Comparison of ENCODE assay signal across 8 mouse cellular contexts in genomic region chr8:84913502-84913900, GRCm38 (mm10). TPM values are rescaled to one million over a fixed set of nuclear protein-coding genes. Genes with fewer than 3 reads are reported as not detected.
DNase-seq lines count a peak whose midpoint lies in the region; ATAC-seq and TF ChIP-seq lines count a peak whose summit lies in the region.

No protein-coding gene starts in this region.

- no peak for TF ChIP-seq EP300 in ES-Bruce4 (IDR thresholded peaks at IDR 0.05; ENCODE audit: insufficient read depth, low read depth, low read length)

- H3K4me3 ChIP-seq in gastrocnemius, adult 2 months, result peak overlapping the region; percentile 77
- peak overlapping the region; percentile 83 for H3K4me3 ChIP-seq in ES-Bruce4 (ENCODE audit: low read depth, low read length)

- peaks cover 12% of the 10 kb centered on the region for H3K36me3 ChIP-seq in ES-Bruce4 (ENCODE audit: control insufficient read depth, insufficient read depth, low read length, poor library complexity, severe bottlenecking)

- TF ChIP-seq POLR2A in ES-Bruce4 (IDR thresholded peaks at IDR 0.05; ENCODE audit: insufficient read depth, low read length), result no peak

- H3K9ac ChIP-seq in ES-Bruce4 (ENCODE audit: low read depth, poor library complexity, severe bottlenecking), result peak overlapping the region; percentile 89

- no peak for DNase-seq in gastrocnemius, adult 2 months
- no peak for DNase-seq in gastrocnemius, adult 8-10 months (ENCODE audit: low spot score in 2 of 2)
- peak; percentile 17 for DNase-seq in lung, postnatal 25 days (ENCODE audit: low spot score)
- no peak for DNase-seq in retina, embryonic 14.5 days (ENCODE audit: low spot score)
- no peak for DNase-seq in left cerebral cortex, adult 18-20 months (ENCODE audit: low spot score in 2 of 2)
- DNase-seq in spleen, postnatal 14 days (ENCODE audit: low spot score in 2 of 2), result no peak

- peaks cover 3% of the 10 kb centered on the region for H3K4me1 ChIP-seq in ES-Bruce4 (ENCODE audit: control insufficient read depth, insufficient read depth, low read length)

- intact Hi-C loops in gastrocnemius, adult 2 months (cut with DNase I), result no loop called here

- peaks cover 8% of the 10 kb centered on the region; the same call in 1 of the 2 replicates for H3K9me3 ChIP-seq in ES-Bruce4 (replicated peaks; ENCODE audit: control insufficient read depth, insufficient read depth, low read length, poor library complexity, severe bottlenecking)

- peak overlapping the region; percentile 57; the same call in 1 of the 2 replicates for H3K27ac ChIP-seq in gastrocnemius, adult 2 months
- peak overlapping the region; percentile 79 for H3K27ac ChIP-seq in ES-Bruce4 (ENCODE audit: insufficient read depth, low read length)

- no peak for TF ChIP-seq CTCF in gastrocnemius, adult 2 months (IDR thresholded peaks at IDR 0.05)
- TF ChIP-seq CTCF in ES-Bruce4 (IDR thresholded peaks at IDR 0.05; ENCODE audit: low read depth, low read length), result no peak

- ATAC-seq in granulocyte monocyte progenitor cell, adult 5-6 weeks (replicated peaks; ENCODE audit: poor library complexity, severe bottlenecking), result peak; percentile 35

- H3K27me3 ChIP-seq in ES-Bruce4 (ENCODE audit: control insufficient read depth, insufficient read depth, low read length, poor library complexity, severe bottlenecking), result no peaks in the 10 kb centered on the region

RNA-seq across cellular contexts. Expression of gene Dnase2a, which starts 5.1 kb away (rescaled TPM):
- total RNA-seq in gastrocnemius, adult 2 months (2021), result 1 to 10 TPM; 4.0 to 8.4 TPM
- total RNA-seq in gastrocnemius, adult 8-10 months (2022), result 1 to 10 TPM; 3.7 to 8.0 (median 6.1) TPM
- polyA plus RNA-seq in ES-Bruce4 (2011; ENCODE audit: insufficient read depth, insufficient read length, low read depth, missing spikeins), result 27.5 and 30.9 TPM in 2 replicates
- total RNA-seq in granulocyte monocyte progenitor cell, adult 5-6 weeks (2014; fragmentation: Nextera tagmentation), result 35.6 and 55.5 TPM in 2 replicates
- 59.6 and 117 TPM in 2 replicates for total RNA-seq in granulocyte monocyte progenitor cell, adult 5-6 weeks (2017)
- total RNA-seq in left cerebral cortex, adult 18-20 months (2021), result 1 to 10 TPM; 3.2 to 3.7 TPM

RNA-seq across cellular contexts. Expression of gene Klf1, which starts 11.8 kb away (rescaled TPM):
- not detected for total RNA-seq in gastrocnemius, adult 2 months (2021)
- not detected for total RNA-seq in gastrocnemius, adult 8-10 months (2022)
- polyA plus RNA-seq in ES-Bruce4 (2011; ENCODE audit: insufficient read depth, insufficient read length, low read depth, missing spikeins), result not detected in 2 replicates
- 0.52 and 1.0 TPM in 2 replicates for total RNA-seq in granulocyte monocyte progenitor cell, adult 5-6 weeks (2014; fragmentation: Nextera tagmentation)
- 0.43 and 0.72 TPM in 2 replicates for total RNA-seq in granulocyte monocyte progenitor cell, adult 5-6 weeks (2017)
- total RNA-seq in left cerebral cortex, adult 18-20 months (2021), result under 1 TPM in 1 of 2 experiments, not detected in 1; 0.28 TPM

RNA-seq across cellular contexts. Expression of gene Gcdh, which starts 19.8 kb away (rescaled TPM):
- total RNA-seq in gastrocnemius, adult 2 months (2021), result 10 to 100 TPM; 33.9 to 51.1 TPM
- 10 to 100 TPM; 29.4 to 43.6 (median 36.2) TPM for total RNA-seq in gastrocnemius, adult 8-10 months (2022)
- polyA plus RNA-seq in ES-Bruce4 (2011; ENCODE audit: insufficient read depth, insufficient read length, low read depth, missing spikeins), result 72.5 and 78.5 TPM in 2 replicates
- 23.2 and 25.8 TPM in 2 replicates for total RNA-seq in granulocyte monocyte progenitor cell, adult 5-6 weeks (2014; fragmentation: Nextera tagmentation)
- total RNA-seq in granulocyte monocyte progenitor cell, adult 5-6 weeks (2017), result 20.1 and 30.3 TPM in 2 replicates
- total RNA-seq in left cerebral cortex, adult 18-20 months (2021), result 10 to 100 TPM; 34.8 to 39.1 TPM

RNA-seq across cellular contexts. Expression of gene Mast1, which starts 23.7 kb away (rescaled TPM):
- total RNA-seq in gastrocnemius, adult 2 months (2021), result under 1 TPM in 1 of 2 experiments, not detected in 1; 0.17 TPM
- total RNA-seq in gastrocnemius, adult 8-10 months (2022), result under 1 TPM in 1 of 4 experiments, not detected in 3; 0.07 TPM
- polyA plus RNA-seq in ES-Bruce4 (2011; ENCODE audit: insufficient read depth, insufficient read length, low read depth, missing spikeins), result 0.73 and 1.5 TPM in 2 replicates
- total RNA-seq in granulocyte monocyte progenitor cell, adult 5-6 weeks (2014; fragmentation: Nextera tagmentation), result not detected in 2 replicates
- total RNA-seq in granulocyte monocyte progenitor cell, adult 5-6 weeks (2017), result not detected in 2 replicates
- total RNA-seq in left cerebral cortex, adult 18-20 months (2021), result 10 to 100 TPM; 75.6 to 83.6 TPM

RNA-seq across cellular contexts. Expression of gene Rtbdn, which starts 33.3 kb away (rescaled TPM):
- total RNA-seq in gastrocnemius, adult 2 months (2021), result not detected
- not detected for total RNA-seq in gastrocnemius, adult 8-10 months (2022)
- 0.38 TPM in 1 of 2 replicates, not detected in the other for polyA plus RNA-seq in ES-Bruce4 (2011; ENCODE audit: insufficient read depth, insufficient read length, low read depth, missing spikeins)
- not detected in 2 replicates for total RNA-seq in granulocyte monocyte progenitor cell, adult 5-6 weeks (2014; fragmentation: Nextera tagmentation)
- not detected in 2 replicates for total RNA-seq in granulocyte monocyte progenitor cell, adult 5-6 weeks (2017)
- total RNA-seq in left cerebral cortex, adult 18-20 months (2021), result 1 to 10 TPM in 1 of 2 experiments, under 1 TPM in 1; 0.91 to 1.3 TPM
